Mouse (Mus musculus) kidney, adult 8-10 months (tissue): ENCODE measurements around the gene Fcrl1.

Experiments used
- DNase-seq, 2 experiments: peaks; one replicate each; pipeline ENCODE4 v3.0.0; 2022

Gene Fcrl1

GRCm38 (mm10) chr3:87411150-87411549 is 35.0 kb downstream of the Fcrl1 start:
- peak; percentile 7 to 21 for DNase-seq

DNA sequence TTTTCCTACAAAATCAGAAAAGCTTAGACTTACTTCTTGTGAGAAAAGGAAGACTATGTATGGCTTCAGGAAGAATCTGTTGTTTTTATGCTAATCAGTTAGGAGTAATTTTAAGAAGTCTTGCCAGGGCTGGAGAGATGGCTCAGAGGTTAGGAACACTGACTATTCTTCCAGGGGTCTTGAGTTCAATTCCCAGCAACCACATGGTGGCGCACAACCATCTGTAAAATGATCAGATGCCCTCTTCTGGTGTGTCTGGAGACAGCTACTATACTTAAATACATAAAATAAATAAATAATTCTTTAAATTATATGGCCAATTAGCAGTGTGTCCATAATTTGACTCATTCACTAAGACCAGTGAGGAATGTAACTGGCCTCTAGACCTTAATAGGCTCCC is 44.5 kb downstream of the Fcrl1 start:
- no peak for DNase-seq

GRCm38 (mm10) chr3:87422386-87422910 is 46.3 kb downstream of the Fcrl1 start:
- no peak for DNase-seq

DNA sequence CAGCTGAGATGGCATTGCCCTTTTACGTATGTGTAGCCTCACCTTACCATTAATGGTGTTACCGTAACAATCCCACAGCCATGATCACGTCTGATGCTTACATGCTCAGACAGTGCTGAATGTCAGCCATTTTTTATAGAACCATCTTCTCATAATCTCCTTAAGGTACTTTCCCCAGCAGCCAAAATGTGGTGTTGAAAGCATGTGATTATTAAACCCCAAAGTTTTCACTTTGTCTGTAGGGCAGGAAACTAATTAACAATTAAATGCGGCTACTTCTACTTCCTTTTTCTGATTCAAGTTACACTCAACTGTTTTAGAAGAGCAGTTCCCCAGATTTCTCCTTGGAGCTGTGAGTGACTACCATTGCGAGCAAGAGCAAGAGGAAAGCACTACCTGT is 59.3 kb downstream of the Fcrl1 start, which contains the start of gene Fcrl5:
TSS of gene Fcrl5 (plus strand) at position 295 of the 400 bp plus-strand sequence.
- DNase-seq: no peak

DNA sequence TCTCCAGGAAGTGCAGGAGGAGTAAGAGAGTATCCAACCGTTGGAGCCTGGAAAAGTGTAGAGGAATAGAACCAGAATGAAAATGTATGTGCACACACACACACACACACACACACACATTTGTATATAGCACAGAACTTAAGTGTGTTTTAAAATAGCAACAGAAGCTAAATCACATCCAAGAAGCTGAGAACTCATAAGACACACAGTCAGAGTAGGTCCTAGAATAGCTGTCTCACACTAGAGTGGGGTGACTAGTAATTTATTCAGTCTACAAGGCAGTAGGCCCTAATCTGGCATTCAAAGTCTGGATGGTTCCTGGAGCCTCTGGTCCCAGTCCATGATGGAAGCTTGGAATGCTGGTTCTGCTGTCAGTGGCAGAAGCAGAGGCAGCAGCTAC is 64.4 kb downstream of the Fcrl1 start:
- no peak for DNase-seq

GRCm38 (mm10) chr3:87443968-87444367 is 67.8 kb downstream of the Fcrl1 start:
- no peak for DNase-seq
